In genomic region chr5:116019371-116019770, GRCm38 (mm10) we compare ENCODE assay signal across 14 mouse cellular contexts. TPM values are rescaled to one million over a fixed set of nuclear protein-coding genes. Genes with fewer than 3 reads are reported as not detected.
DNase-seq lines count a peak whose midpoint lies in the region; ATAC-seq and TF ChIP-seq lines count a peak whose summit lies in the region.
"Had no signal": no experiment of that assay in that cellular context is flagged by ENCODE, and none has a peak within 500 bp of the region (broad histone marks: within the 10 kb centered on the region; RNA-seq: fewer than 3 reads in every experiment).

No protein-coding gene starts in this region.

- H3K27ac ChIP-seq in MEL (ENCODE audit: control insufficient read depth, low read depth, low read length), result 0 out of 2 replicates have a peak overlapping the region, but pooled peaks have one; percentile 29
- H3K27ac ChIP-seq in intestine, embryonic 15.5 days, result 0 out of 2 replicates have a peak overlapping the region, but pooled peaks have one; percentile 17
- no peak overlapping the region for H3K27ac ChIP-seq in forebrain, embryonic 14.5 days (ENCODE audit: low read depth, low read length)
- no peak overlapping the region for H3K27ac ChIP-seq in hindbrain, embryonic 13.5 days
- H3K27ac ChIP-seq in hindbrain, embryonic 11.5 days (ENCODE audit: low read depth, low read length), result no peak overlapping the region
- H3K27ac ChIP-seq: embryonic facial prominence, embryonic 12.5 days; neural tube, embryonic 12.5 days had no signal

- no peak for TF ChIP-seq RAD21 in MEL (IDR thresholded peaks at IDR 0.05; ENCODE audit: low read depth, low read length)

- peaks cover 24 to 25% of the 10 kb centered on the region in 2 experiments for H3K36me3 ChIP-seq in MEL (ENCODE audit: control insufficient read depth in 1 of 2, insufficient read depth in 2 of 2, low read length in 2 of 2)
- peaks cover 49% of the 10 kb centered on the region for H3K36me3 ChIP-seq in intestine, embryonic 15.5 days
- H3K36me3 ChIP-seq in forebrain, embryonic 14.5 days (ENCODE audit: control insufficient read depth, insufficient read depth, low read length), result peaks cover 79% of the 10 kb centered on the region
- peaks cover 75% of the 10 kb centered on the region for H3K36me3 ChIP-seq in hindbrain, embryonic 13.5 days
- peaks cover 7% of the 10 kb centered on the region; the same call in 1 of the 2 replicates for H3K36me3 ChIP-seq in hindbrain, embryonic 11.5 days (ENCODE audit: control insufficient read depth, insufficient read depth, low read length)

- H3K79me2 ChIP-seq in MEL (ENCODE audit: control insufficient read depth, insufficient read depth, low read length, poor library complexity), result peaks cover 28% of the 10 kb centered on the region

- no peak for TF ChIP-seq EP300 in MEL (IDR thresholded peaks at IDR 0.05; ENCODE audit: low read depth in 1 of 2, low read length in 2 of 2)

- no peak for DNase-seq in MEL (ENCODE audit: low read depth, low spot score)
- DNase-seq in heart, adult 8-10 months (ENCODE audit: low spot score), result peak; percentile 66
- DNase-seq in kidney, postnatal 36 days, result peak; percentile 71 to 72
- DNase-seq in forebrain, embryonic 14.5 days (ENCODE audit: low spot score), result no peak
- no peak for DNase-seq in hindbrain, embryonic 11.5 days (ENCODE audit: low spot score)
- DNase-seq: cerebellum, adult 11-12 months; right cerebral cortex, adult 18-20 months; thymus, adult 18-20 months had no signal

- no peaks in the 10 kb centered on the region for H3K27me3 ChIP-seq in MEL (ENCODE audit: control insufficient read depth in 1 of 2, insufficient read depth in 2 of 2, low read length in 2 of 2)
- H3K27me3 ChIP-seq in intestine, embryonic 15.5 days (replicated peaks), result no peaks in the 10 kb centered on the region
- H3K27me3 ChIP-seq in forebrain, embryonic 14.5 days (replicated peaks; ENCODE audit: control insufficient read depth, insufficient read depth, low read length), result no peaks in the 10 kb centered on the region
- H3K27me3 ChIP-seq in hindbrain, embryonic 13.5 days, result no peaks in the 10 kb centered on the region
- no peaks in the 10 kb centered on the region for H3K27me3 ChIP-seq in hindbrain, embryonic 11.5 days (ENCODE audit: control insufficient read depth, insufficient read depth, low read length)
- H3K27me3 ChIP-seq: embryonic facial prominence, embryonic 12.5 days; neural tube, embryonic 12.5 days had no signal

- 55% methylated on average over 11 of the region's 11 CpGs for WGBS in intestine, embryonic 15.5 days
- 92% methylated on average over 11 of the region's 11 CpGs for WGBS in forebrain, embryonic 14.5 days
- WGBS in hindbrain, embryonic 13.5 days, result 79% methylated on average over 11 of the region's 11 CpGs
- WGBS in hindbrain, embryonic 11.5 days, result 83% methylated on average over 11 of the region's 11 CpGs

- peaks cover 8 to 22% of the 10 kb centered on the region in 2 experiments for H3K4me1 ChIP-seq in MEL (ENCODE audit: control insufficient read depth in 1 of 2, insufficient read depth in 2 of 2, low read length in 2 of 2)
- peaks cover 24% of the 10 kb centered on the region for H3K4me1 ChIP-seq in intestine, embryonic 15.5 days (replicated peaks)
- H3K4me1 ChIP-seq in forebrain, embryonic 14.5 days (ENCODE audit: control insufficient read depth, insufficient read depth, low read length), result peaks cover 7% of the 10 kb centered on the region
- H3K4me1 ChIP-seq in hindbrain, embryonic 13.5 days (replicated peaks), result peaks cover 23% of the 10 kb centered on the region
- no peaks in the 10 kb centered on the region; the same call in 1 of the 2 replicates for H3K4me1 ChIP-seq in hindbrain, embryonic 11.5 days (replicated peaks; ENCODE audit: control insufficient read depth, insufficient read depth, low read length)

- no peak overlapping the region for H3K4me2 ChIP-seq in intestine, embryonic 15.5 days (replicated peaks)
- no peak overlapping the region for H3K4me2 ChIP-seq in forebrain, embryonic 14.5 days (ENCODE audit: low read length)
- no peak overlapping the region for H3K4me2 ChIP-seq in hindbrain, embryonic 13.5 days
- H3K4me2 ChIP-seq in hindbrain, embryonic 11.5 days (replicated peaks; ENCODE audit: low read depth, low read length), result no peak overlapping the region
- H3K4me2 ChIP-seq: embryonic facial prominence, embryonic 12.5 days; neural tube, embryonic 12.5 days had no signal

- H3K9ac ChIP-seq in MEL (ENCODE audit: control insufficient read depth, low read depth, low read length, poor library complexity, severe bottlenecking), result no peak overlapping the region
- no peak overlapping the region for H3K9ac ChIP-seq in intestine, embryonic 15.5 days
- no peak overlapping the region for H3K9ac ChIP-seq in forebrain, embryonic 14.5 days (ENCODE audit: low read length)
- H3K9ac ChIP-seq in hindbrain, embryonic 13.5 days, result no peak overlapping the region
- no peak overlapping the region for H3K9ac ChIP-seq in hindbrain, embryonic 11.5 days (ENCODE audit: low read depth, low read length)
- H3K9ac ChIP-seq: embryonic facial prominence, embryonic 12.5 days; neural tube, embryonic 12.5 days had no signal

- TF ChIP-seq CTCF in MEL (IDR thresholded peaks at IDR 0.05 in 2 of 3, conservative IDR thresholded peaks at IDR 0.05 in 1 of 3; ENCODE audit: control insufficient read depth in 1 of 3, insufficient read depth in 1 of 3, low read depth in 2 of 3, low read length in 3 of 3, poor library complexity in 1 of 3, severe bottlenecking in 1 of 3), result no peak

- ATAC-seq in intestine, embryonic 15.5 days, result no peak
- ATAC-seq in forebrain, embryonic 14.5 days, result no peak
- ATAC-seq in hindbrain, embryonic 13.5 days (ENCODE audit: low FRiP score), result no peak
- no peak for ATAC-seq in hindbrain, embryonic 11.5 days (ENCODE audit: low FRiP score)
- ATAC-seq: activated CD4-positive, CD25-positive, alpha-beta regulatory T cell, adult 4 months; inflammation-experienced regulatory T-cells, adult 6 months had no signal

- TF ChIP-seq POLR2A in MEL (IDR thresholded peaks at IDR 0.05; ENCODE audit: control insufficient read depth in 1 of 2, insufficient read depth in 1 of 2, low read depth in 1 of 2, low read length in 2 of 2, poor library complexity in 1 of 2), result no peak

- no peaks in the 10 kb centered on the region for H3K9me3 ChIP-seq in MEL (replicated peaks; ENCODE audit: insufficient read depth, low read length)
- H3K9me3 ChIP-seq in intestine, embryonic 15.5 days, result no peaks in the 10 kb centered on the region
- H3K9me3 ChIP-seq in forebrain, embryonic 14.5 days (replicated peaks; ENCODE audit: control insufficient read depth, low read length), result no peaks in the 10 kb centered on the region
- no peaks in the 10 kb centered on the region for H3K9me3 ChIP-seq in hindbrain, embryonic 13.5 days
- no peaks in the 10 kb centered on the region for H3K9me3 ChIP-seq in hindbrain, embryonic 11.5 days (ENCODE audit: control insufficient read depth, low read length)
- H3K9me3 ChIP-seq: embryonic facial prominence, embryonic 12.5 days; neural tube, embryonic 12.5 days had no signal

- no peak overlapping the region for H3K4me3 ChIP-seq in MEL (ENCODE audit: control insufficient read depth in 1 of 2, insufficient read depth in 1 of 2, low read depth in 2 of 2, low read length in 2 of 2)
- no peak overlapping the region for H3K4me3 ChIP-seq in intestine, embryonic 15.5 days (replicated peaks)
- no peak overlapping the region for H3K4me3 ChIP-seq in forebrain, embryonic 14.5 days (ENCODE audit: low read depth, low read length)
- no peak overlapping the region for H3K4me3 ChIP-seq in hindbrain, embryonic 13.5 days
- no peak overlapping the region for H3K4me3 ChIP-seq in hindbrain, embryonic 11.5 days (ENCODE audit: low read depth, low read length)
- H3K4me3 ChIP-seq: embryonic facial prominence, embryonic 12.5 days; neural tube, embryonic 12.5 days had no signal

TF ChIP-seq in MEL, 35 proteins besides CTCF, POLR2A, EP300 and RAD21:
- TF ChIP-seq ELF1 (IDR thresholded peaks at IDR 0.05; ENCODE audit: low read depth, low read length) (no peak), MAZ (IDR thresholded peaks at IDR 0.05; ENCODE audit: low read depth, low read length) (no peak), POLR2AphosphoS5 (IDR thresholded peaks at IDR 0.05; ENCODE audit: borderline replicate concordance, low read depth, low read length) (no peak), MAX (IDR thresholded peaks at IDR 0.05; ENCODE audit: low read length) (no peak), SIN3A (IDR thresholded peaks at IDR 0.05; ENCODE audit: low read length) (no peak), RCOR1 (IDR thresholded peaks at IDR 0.05; ENCODE audit: low read depth, low read length) (no peak), MEF2A (IDR thresholded peaks at IDR 0.05; ENCODE audit: extremely low read depth, insufficient replicate concordance, low read depth, low read length, poor library complexity, severe bottlenecking) (no peak), ZNF384 (IDR thresholded peaks at IDR 0.05; ENCODE audit: low read depth, low read length) (no peak), ZC3H11A (IDR thresholded peaks at IDR 0.05; ENCODE audit: low read depth, low read length) (no peak), UBTF (IDR thresholded peaks at IDR 0.05; ENCODE audit: borderline replicate concordance, insufficient read depth, low read depth, low read length) (no peak), ZMIZ1 (IDR thresholded peaks at IDR 0.05; ENCODE audit: low read depth, low read length) (no peak)

RNA-seq across cellular contexts. Expression of gene Prkab1, which starts 4.9 kb away (rescaled TPM):
- total RNA-seq in MEL (2012; rRNA removed), result 80.4 and 109 TPM in 2 replicates
- polyA plus RNA-seq in MEL (2012; ENCODE audit: insufficient read depth in 1 of 2, insufficient read length in 2 of 2, low read depth in 1 of 2, low replicate concordance in 2 of 2, missing spikeins in 1 of 2), result 100 to 1,000 TPM in 1 of 2 experiments, not detected in 1; 175 TPM
- total RNA-seq in heart, adult 8-10 months (2022), result 10 to 100 TPM; 43.4 to 62.6 (median 47.1) TPM
- polyA plus RNA-seq in intestine, embryonic 15.5 days (2015; fragmentation: Nextera tagmentation; extraction: Ambion mirVana), result 68.4 and 69.9 TPM in 2 replicates
- polyA plus RNA-seq in forebrain, embryonic 14.5 days (2014; fragmentation: Nextera tagmentation; extraction: Ambion mirVana), result 44.1 and 52.1 TPM in 2 replicates
- polyA plus RNA-seq in hindbrain, embryonic 13.5 days (2015; fragmentation: Nextera tagmentation; extraction: Ambion mirVana), result 54.8 and 55.0 TPM in 2 replicates
- polyA plus RNA-seq in hindbrain, embryonic 11.5 days (2014; fragmentation: Nextera tagmentation; extraction: Ambion mirVana), result 44.8 and 54.3 TPM in 2 replicates

Comparison
In these comparisons a context has a peak if more than half of its experiments do, and no peak if none do; other contexts are left out.
1. DNase-seq: peak in heart, adult 8-10 months (single experiment) and kidney, postnatal 36 days (2 of 2); none in MEL (single experiment), forebrain, embryonic 14.5 days (single experiment) and hindbrain, embryonic 11.5 days (single experiment).
2. H3K27ac ChIP-seq: peak in MEL (single experiment) and intestine, embryonic 15.5 days (single experiment); none in forebrain, embryonic 14.5 days (single experiment), hindbrain, embryonic 13.5 days (single experiment) and hindbrain, embryonic 11.5 days (single experiment).